Mouse (Mus musculus): ENCODE data around the gene Klhl33.

- TF ChIP-seq CTCF (IDR thresholded peaks at IDR 0.05; ENCODE audit: low read depth) (no peak), EP300 (optimal IDR thresholded peaks at IDR 0.05) (no peak)
Observed at GRCm38 (mm10) chr14:50927366-50927765, 30.1 kb upstream of the Klhl33 start.

Data from stomach, postnatal 0 days (tissue).